Mouse (Mus musculus): ENCODE data around the gene Fsd1.

GRCm38 (mm10) chr17:55958584-55958886, 27.8 kb upstream of the Fsd1 start:
- TF ChIP-seq CTCF (IDR thresholded peaks at IDR 0.05; ENCODE audit: low read depth): no peak
- TF ChIP-seq EP300 (IDR thresholded peaks at IDR 0.05; ENCODE audit: low read depth): no peak

All from liver, postnatal 0 days (tissue).